22 mouse cellular contexts compared by ENCODE assay signal in the genomic region with DNA sequence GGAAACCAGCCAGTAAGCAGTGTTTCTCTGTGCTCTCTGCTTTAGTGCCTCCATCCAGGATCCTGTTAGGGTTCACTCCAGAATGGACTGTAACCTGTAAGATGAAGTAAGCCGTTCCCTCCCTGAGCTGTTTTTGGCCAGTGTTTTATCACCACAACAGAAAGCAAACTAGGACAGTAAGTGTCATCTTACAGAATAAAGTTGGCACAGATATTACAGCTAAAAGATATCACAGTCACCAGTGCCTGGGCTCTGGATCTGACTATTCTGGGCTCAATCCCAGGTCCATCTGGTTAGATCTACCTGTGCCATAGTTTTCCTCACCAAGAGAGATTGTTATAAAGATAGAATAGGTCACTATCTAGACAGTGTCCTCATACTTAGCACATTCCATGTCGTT.
DNase-seq lines count a peak whose midpoint lies in the region; TF ChIP-seq lines count a peak whose summit lies in the region.
"Had no signal": no experiment of that assay in that cellular context is flagged by ENCODE, and none has a peak within 500 bp of the region (broad histone marks: within the 10 kb centered on the region; RNA-seq: fewer than 3 reads in every experiment).

No protein-coding gene starts in this region.

- no peaks in the 10 kb centered on the region for H3K36me3 ChIP-seq in liver, adult 2 months (ENCODE audit: control insufficient read depth, insufficient read depth, low read length)
- H3K36me3 ChIP-seq: heart, embryonic 12.5 days; hindbrain, embryonic 13.5 days; lung, embryonic 15.5 days; midbrain, embryonic 10.5 days; midbrain, embryonic 15.5 days; neural tube, embryonic 15.5 days; stomach, embryonic 15.5 days had no signal

- no peak for TF ChIP-seq CTCF in liver, adult 2 months (IDR thresholded peaks at IDR 0.05; ENCODE audit: low read depth, low read length)

- H3K4me3 ChIP-seq in liver, adult 2 months (ENCODE audit: insufficient read depth, low read depth, low read length) = no peak overlapping the region
- H3K4me3 ChIP-seq: forebrain, embryonic 13.5 days; heart, embryonic 12.5 days; hindbrain, embryonic 13.5 days; lung, embryonic 15.5 days; midbrain, embryonic 10.5 days; midbrain, embryonic 15.5 days; neural tube, embryonic 15.5 days; stomach, embryonic 15.5 days had no signal

- no peaks in the 10 kb centered on the region for H3K27me3 ChIP-seq in liver, adult 2 months (ENCODE audit: control insufficient read depth, insufficient read depth, low read length)
- H3K27me3 ChIP-seq: forebrain, embryonic 13.5 days; heart, embryonic 12.5 days; lung, embryonic 15.5 days; midbrain, embryonic 15.5 days; neural tube, embryonic 15.5 days; stomach, embryonic 15.5 days had no signal

- H3K27ac ChIP-seq in liver, adult 2 months (replicated peaks; ENCODE audit: insufficient read depth, low read depth, low read length) = no peak overlapping the region
- H3K27ac ChIP-seq: forebrain, embryonic 13.5 days; hindbrain, embryonic 13.5 days; lung, embryonic 15.5 days; midbrain, embryonic 10.5 days; midbrain, embryonic 15.5 days; neural tube, embryonic 15.5 days; stomach, embryonic 15.5 days had no signal

- no peaks in the 10 kb centered on the region for H3K4me1 ChIP-seq in liver, adult 2 months (ENCODE audit: control insufficient read depth, insufficient read depth, low read length)
- H3K4me1 ChIP-seq: heart, embryonic 12.5 days; hindbrain, embryonic 13.5 days; lung, embryonic 15.5 days; midbrain, embryonic 15.5 days; neural tube, embryonic 15.5 days; stomach, embryonic 15.5 days had no signal

- 42% methylated on average over 2 of the region's 2 CpGs for WGBS in liver, adult 2 months

- peak; percentile 8 for DNase-seq in liver, adult 2 months (ENCODE audit: extremely low read depth, low read depth, low spot score)
- DNase-seq in liver = no peak
- DNase-seq in cerebellum, adult 18-20 months = peak; percentile 67 to 82
- peak; percentile 62 for DNase-seq in cerebellum, postnatal 10 days
- no peak for DNase-seq in heart, adult 9 months (ENCODE audit: low spot score in 2 of 2)
- no peak for DNase-seq in adrenal gland, adult 2 months
- DNase-seq in heart, adult 11 months = no peak
- DNase-seq: adrenal gland, postnatal 10 days; gastrocnemius, postnatal 25 days; heart, adult 18-20 months; heart, postnatal 4 days; kidney, postnatal 14 days; right cerebral cortex, postnatal 25 days; thymus, postnatal 36 days had no signal

- no peak overlapping the region for H3K9ac ChIP-seq in liver, adult 2 months (ENCODE audit: low read depth, low read length)
- H3K9ac ChIP-seq: forebrain, embryonic 13.5 days; heart, embryonic 12.5 days; hindbrain, embryonic 13.5 days; lung, embryonic 15.5 days; midbrain, embryonic 15.5 days; neural tube, embryonic 15.5 days; stomach, embryonic 15.5 days had no signal

- H3K79me2 ChIP-seq in liver, adult 2 months (ENCODE audit: control insufficient read depth, insufficient read depth, low read length) = no peaks in the 10 kb centered on the region

- no peak for TF ChIP-seq POLR2A in liver, adult 2 months (IDR thresholded peaks at IDR 0.05; ENCODE audit: extremely low read depth, insufficient read depth, low read length)

Comparison
In these comparisons a context has a peak if more than half of its experiments do, and no peak if none do; other contexts are left out.
1. DNase-seq: peak in liver, adult 2 months (single experiment), cerebellum, adult 18-20 months (2 of 2) and cerebellum, postnatal 10 days (2 of 2); none in liver (single experiment), heart, adult 9 months (0 of 2), adrenal gland, adult 2 months (single experiment) and heart, adult 11 months (single experiment).